Mouse (Mus musculus) kidney, adult 2 months (tissue): ENCODE data around the gene Lrtm2. TPM values are rescaled to one million over a fixed set of nuclear protein-coding genes. Genes with fewer than 3 reads are reported as not detected.

Experiments
- DNase-seq: peaks from one replicate; pipeline ENCODE4 v3.0.0; 2021
- H3K27ac ChIP-seq: fragments of 200-500 bp; 2 replicates; pipeline ENCODE4 v1.5.1; 2012; ENCODE audit warnings: low read depth, low read length, control low read depth, inconsistent platforms; ENCODE audit not compliant: insufficient read depth
- H3K27me3 ChIP-seq: fragments of 200-500 bp; replicated peaks from 2 replicates; pipeline ENCODE4 v1.6.1; 2012; ENCODE audit warnings: mild to moderate bottlenecking, moderate library complexity, low read length, inconsistent platforms; ENCODE audit not compliant: control insufficient read depth, insufficient read depth
- H3K36me3 ChIP-seq: fragments of 200-500 bp; 2 replicates; pipeline ENCODE4 v1.6.1; 2012; ENCODE audit warnings: mild to moderate bottlenecking, moderate library complexity, low read length, inconsistent platforms; ENCODE audit not compliant: control insufficient read depth, insufficient read depth
- H3K4me1 ChIP-seq: fragments of 200-500 bp; 2 replicates; pipeline ENCODE4 v1.6.1; 2011; ENCODE audit warnings: low read length; ENCODE audit not compliant: control insufficient read depth, insufficient read depth
- H3K4me3 ChIP-seq: fragments of 200-500 bp; 2 replicates; pipeline ENCODE4 v1.5.1; 2011; ENCODE audit warnings: mild to moderate bottlenecking, low read depth, low read length, control low read depth; ENCODE audit not compliant: insufficient read depth
- CTCF ChIP-seq: fragments of 200-500 bp; conservative IDR thresholded peaks from 2 replicates; pipeline ENCODE4 v1.5.1; 2011; ENCODE audit warnings: low read depth, mild to moderate bottlenecking, control low read depth, low read length, moderate library complexity, mixed read lengths; ENCODE audit not compliant: insufficient read depth, insufficient read length
- POLR2A ChIP-seq: fragments of 200-500 bp; IDR thresholded peaks from one replicate; pipeline ENCODE4 v1.6.1; 2011; ENCODE audit warnings: low read depth, low read length, control low read depth
- WGBS: fragments of 180-500 bp; shearing (Covaris S2); methylation state at CpG from one replicate; pipeline ENCODE4 v1.1.7; 2018; 5-methylcytosine and 5-hydroxymethylcytosine counted together
- polyA plus RNA-seq: library from polyadenylated mRNA; depleted of rRNA; stranded (reverse); fragments of >200 nt; gene quantifications from 2 replicates; pipeline ENCODE4 v1.2.3, GENCODE M21; 2012

The Lrtm2 gene
- polyA plus RNA-seq, 1 experiment = 3.0 TPM

DNA sequence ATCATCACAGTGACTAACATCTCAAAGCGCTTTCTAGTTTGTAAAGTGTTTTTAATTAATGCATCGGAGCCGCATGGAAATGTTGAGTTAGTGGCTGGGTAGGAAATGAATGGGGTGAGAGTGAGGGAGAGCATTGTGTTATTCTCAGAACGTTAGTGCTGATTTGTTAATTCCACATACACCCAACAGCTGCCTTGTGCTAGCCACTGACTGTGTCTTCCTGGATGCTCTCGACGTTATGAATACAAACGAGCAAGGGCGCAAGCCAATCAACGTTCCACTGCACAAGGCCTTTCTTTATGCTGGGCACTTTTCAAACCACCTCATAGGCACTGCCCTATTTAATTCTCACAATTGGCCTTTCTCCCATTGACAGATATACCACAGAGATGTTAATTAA, 11.8 kb downstream of the Lrtm2 start:
- DNase-seq = no peak
- no peak overlapping the region for H3K27ac ChIP-seq
- H3K27me3 ChIP-seq = no peaks in the 10 kb centered on the region
- WGBS = 80% methylated on average over 9 of the region's 9 CpGs
- H3K36me3 ChIP-seq = no peaks in the 10 kb centered on the region
- no peak for TF ChIP-seq CTCF
- TF ChIP-seq POLR2A = no peak
- no peak overlapping the region for H3K4me3 ChIP-seq
- no peaks in the 10 kb centered on the region for H3K4me1 ChIP-seq

DNA sequence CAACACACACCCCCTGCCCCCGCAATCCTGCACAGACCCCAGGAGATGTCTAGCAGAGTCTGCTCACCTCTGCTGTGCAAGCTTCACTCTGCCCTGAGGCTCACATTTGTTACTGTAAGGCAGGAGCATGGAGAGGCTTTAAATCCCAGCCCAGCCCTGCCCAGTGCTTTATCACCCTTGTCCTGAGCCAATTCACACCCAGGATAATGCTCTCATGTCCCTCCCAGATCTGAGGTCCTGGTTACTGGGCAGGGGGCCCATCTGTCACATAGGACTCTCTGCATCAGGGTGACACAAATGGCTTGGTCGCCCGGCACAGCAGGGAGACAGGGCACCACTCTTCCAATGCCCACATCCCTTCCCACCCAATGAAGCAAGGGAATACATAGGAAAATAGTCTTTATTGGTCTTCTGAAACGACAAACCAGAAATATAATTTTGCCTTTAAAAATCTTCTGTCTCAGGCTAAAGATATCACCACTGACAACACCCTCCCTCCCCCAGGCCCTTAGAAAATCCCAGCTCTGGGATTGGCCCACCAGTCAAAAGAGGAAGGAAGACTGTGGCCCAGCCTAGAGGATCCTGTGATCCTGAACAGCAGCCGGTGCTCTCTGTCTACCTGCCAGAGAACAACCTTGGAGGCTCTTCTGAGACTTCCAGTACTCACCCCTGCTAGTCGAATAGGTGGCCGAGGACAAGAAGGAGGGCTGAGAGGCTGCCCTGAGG, 15.7 kb downstream of the Lrtm2 start:
- Histone ChIP-seq H3K4me1 (no peaks in the 10 kb centered on the region), H3K4me3 (no peak overlapping the region), H3K27me3 (no peaks in the 10 kb centered on the region), H3K36me3 (no peaks in the 10 kb centered on the region), H3K27ac (no peak overlapping the region)
- no peak for DNase-seq
- WGBS = 53% methylated on average over 7 of the region's 7 CpGs
- no peak for TF ChIP-seq CTCF
- no peak for TF ChIP-seq POLR2A

DNA sequence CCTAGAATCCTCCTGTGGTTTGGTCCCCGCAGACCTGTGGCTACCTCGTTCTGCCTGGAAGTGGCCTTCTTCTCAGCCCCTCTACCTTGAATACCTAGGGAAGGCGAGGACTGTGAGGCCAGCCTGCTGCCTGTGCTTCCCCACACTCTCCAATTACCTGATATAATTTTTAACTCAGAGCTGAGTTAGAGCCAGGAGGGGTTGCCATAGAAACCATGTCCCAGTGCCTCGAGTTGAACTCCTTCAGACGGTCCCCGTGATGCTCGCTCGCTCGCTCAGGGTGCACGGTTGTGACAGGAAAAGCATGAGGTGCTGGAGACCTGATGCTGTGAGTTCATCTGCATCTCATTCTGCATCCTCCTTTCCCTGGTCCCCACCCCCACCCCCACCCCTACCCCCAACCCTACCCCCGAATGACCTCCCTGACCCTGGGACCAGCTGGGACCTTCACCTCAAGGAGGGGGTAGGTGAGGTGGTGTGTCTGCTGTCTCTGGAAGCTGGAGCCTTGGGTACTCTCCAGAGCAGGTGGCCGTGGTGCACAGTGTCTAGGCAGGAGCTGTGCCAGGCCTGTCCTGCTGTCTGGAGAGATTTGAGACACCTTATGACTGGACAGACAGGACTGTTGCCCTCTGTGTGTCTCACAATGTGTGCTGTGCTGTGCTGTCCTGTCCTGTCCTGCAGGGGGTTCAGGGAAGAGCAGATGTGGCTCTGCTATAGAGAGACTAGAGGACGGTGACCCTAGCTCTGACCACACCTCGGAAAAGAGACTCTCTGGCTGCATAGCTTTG, 16.8 kb downstream of the Lrtm2 start:
- WGBS = 37% methylated on average over 14 of the region's 14 CpGs
- DNase-seq = peak; percentile 78
- Histone ChIP-seq H3K4me3 (no peak overlapping the region), H3K27ac (no peak overlapping the region), H3K36me3 (no peaks in the 10 kb centered on the region), H3K4me1 (no peaks in the 10 kb centered on the region), H3K27me3 (no peaks in the 10 kb centered on the region)
- no peak for TF ChIP-seq POLR2A
- TF ChIP-seq CTCF = no peak

DNA sequence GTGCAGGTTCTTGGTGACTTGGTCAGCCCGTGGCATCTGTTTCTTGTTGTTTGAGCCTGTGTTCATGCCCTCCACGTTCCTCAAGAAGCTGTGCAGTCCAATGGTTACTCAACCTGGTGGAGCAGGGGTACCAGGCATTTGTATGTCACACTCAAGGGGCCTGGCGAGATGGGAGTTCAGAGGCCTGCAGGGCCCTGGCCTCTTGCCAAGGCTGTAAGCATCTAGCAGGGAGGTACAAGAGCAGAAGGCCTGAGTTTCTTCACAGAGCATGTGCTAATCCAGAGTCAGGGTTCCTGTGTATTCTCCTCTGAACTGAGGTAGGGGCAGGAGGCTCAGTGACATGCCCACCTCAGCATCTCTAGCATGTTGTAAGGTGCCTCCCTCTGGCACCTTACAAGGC, 17.5 kb downstream of the Lrtm2 start:
- WGBS = 62% methylated on average over 3 of the region's 3 CpGs
- TF ChIP-seq POLR2A (no peak), CTCF (no peak)

DNA sequence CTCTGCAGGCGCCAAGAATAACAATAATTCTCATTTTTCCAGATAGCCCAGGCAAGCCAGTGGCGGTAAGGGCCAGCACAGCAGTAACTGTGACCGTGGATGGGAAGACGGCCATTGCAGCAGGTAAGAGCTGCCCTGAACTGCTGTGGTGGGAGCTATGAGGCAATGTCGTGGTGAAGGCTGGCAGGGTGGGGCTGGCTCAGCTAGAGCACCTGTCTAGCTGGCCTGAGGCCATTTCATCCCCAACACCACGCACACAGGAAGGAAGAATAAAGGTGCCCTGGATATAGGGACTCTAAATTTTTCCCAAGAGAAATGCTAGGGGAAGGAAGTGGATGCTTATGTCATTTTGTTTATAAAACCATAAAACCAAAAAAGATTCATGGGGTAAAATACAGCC, 18.2 kb downstream of the Lrtm2 start:
- TF ChIP-seq POLR2A (no peak), CTCF (no peak)
- Histone ChIP-seq H3K4me1 (no peaks in the 10 kb centered on the region), H3K4me3 (no peak overlapping the region), H3K27me3 (no peaks in the 10 kb centered on the region), H3K27ac (no peak overlapping the region), H3K36me3 (no peaks in the 10 kb centered on the region)
- 79% methylated on average over 6 of the region's 6 CpGs for WGBS
- no peak for DNase-seq

More for the DNA sequence above, 17.5 kb downstream of the Lrtm2 start:
- H3K27ac ChIP-seq = no peak overlapping the region
- no peaks in the 10 kb centered on the region for H3K36me3 ChIP-seq
- no peak overlapping the region for H3K4me3 ChIP-seq
- DNase-seq = peak; percentile 13
- no peaks in the 10 kb centered on the region for H3K27me3 ChIP-seq
- no peaks in the 10 kb centered on the region for H3K4me1 ChIP-seq

DNA sequence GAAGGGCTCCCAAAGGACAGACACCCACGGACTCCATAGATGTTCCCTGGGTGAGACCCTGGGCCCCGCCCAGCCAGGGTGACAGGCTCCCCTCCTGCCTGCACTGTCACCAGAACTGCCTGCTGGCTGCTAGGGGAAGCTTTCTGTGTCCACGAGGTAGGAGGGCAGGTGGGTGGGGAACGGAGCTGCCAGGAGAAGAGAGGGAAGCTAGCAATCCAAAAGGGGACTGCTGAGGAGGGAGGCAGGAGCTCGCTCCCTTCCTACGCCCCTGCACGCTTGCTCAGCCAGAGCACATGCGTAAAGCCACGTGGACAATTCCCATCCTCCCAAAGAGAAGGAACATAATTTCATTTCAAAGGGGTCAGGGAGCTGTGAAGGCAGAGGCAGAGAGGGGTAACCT, 20.4 kb downstream of the Lrtm2 start:
- no peaks in the 10 kb centered on the region for H3K4me1 ChIP-seq
- no peaks in the 10 kb centered on the region for H3K27me3 ChIP-seq
- 51% methylated on average over 9 of the region's 9 CpGs for WGBS
- no peak overlapping the region for H3K4me3 ChIP-seq
- H3K27ac ChIP-seq = no peak overlapping the region
- DNase-seq = no peak
- no peaks in the 10 kb centered on the region for H3K36me3 ChIP-seq
- TF ChIP-seq CTCF = no peak
- no peak for TF ChIP-seq POLR2A

DNA sequence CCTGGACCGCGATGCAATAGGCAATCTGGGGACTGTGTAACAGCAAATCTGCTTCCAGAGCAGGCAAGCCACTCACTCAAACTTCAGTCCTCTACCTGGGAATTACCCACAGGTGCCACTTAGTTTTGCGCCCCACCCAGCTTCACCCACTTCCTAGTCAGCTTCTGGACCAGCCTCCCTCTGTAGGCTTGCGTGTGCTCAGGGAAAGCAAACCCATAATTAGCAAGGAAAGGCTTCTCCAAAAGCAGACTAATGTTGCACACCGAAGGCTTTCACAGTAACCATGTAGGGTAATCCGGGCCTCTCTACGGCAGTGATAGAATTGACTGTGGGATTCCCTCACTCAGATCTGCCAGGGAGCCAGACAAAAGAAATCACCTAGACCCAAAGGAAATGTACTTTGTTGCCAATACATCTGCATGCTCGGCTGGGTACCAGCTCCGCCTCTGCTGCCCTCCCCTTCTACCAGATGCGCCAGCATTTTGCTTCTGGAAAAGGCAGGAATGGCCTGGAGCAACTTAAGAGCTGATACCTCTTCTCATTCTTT, 22.6 kb downstream of the Lrtm2 start:
- TF ChIP-seq CTCF (no peak), POLR2A (no peak)
- H3K4me3 ChIP-seq = no peak overlapping the region
- H3K4me1 ChIP-seq = no peaks in the 10 kb centered on the region
- WGBS = 53% methylated on average over 10 of the region's 10 CpGs
- no peaks in the 10 kb centered on the region for H3K36me3 ChIP-seq
- no peak for DNase-seq
- no peak overlapping the region for H3K27ac ChIP-seq
- H3K27me3 ChIP-seq = no peaks in the 10 kb centered on the region
